Mouse (Mus musculus): ENCODE data around the gene Tfb2m. TPM values are rescaled to one million over a fixed set of nuclear protein-coding genes. Genes with fewer than 3 reads are reported as not detected.

Gene Tfb2m
- total and polyA plus RNA-seq, 3 experiments, result 19.3 to 20.9 TPM; not detected in 1

DNA sequence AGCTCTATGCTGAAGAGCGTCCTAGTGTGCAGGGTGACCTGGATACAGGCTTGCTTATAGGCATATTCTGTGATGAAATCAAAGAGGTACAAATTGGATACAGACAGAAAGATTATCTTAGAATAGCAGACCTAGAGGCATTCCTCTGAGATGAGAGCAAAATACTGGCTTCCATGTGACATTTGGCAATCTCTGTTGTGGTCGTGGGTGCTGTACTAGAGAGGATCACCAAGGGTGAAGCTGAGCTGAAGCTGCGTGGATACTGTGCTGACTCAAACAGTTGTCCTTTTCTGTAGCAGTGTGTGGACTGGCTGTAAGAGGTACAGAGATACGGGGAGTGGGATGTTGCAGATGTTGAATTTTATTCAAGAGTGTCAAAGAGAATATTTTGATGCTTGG, 7.9 kb upstream of the Tfb2m start:
- no peak overlapping the region for H3K9ac ChIP-seq (ENCODE audit: control insufficient read depth, low read depth, low read length, poor library complexity, severe bottlenecking)
- H3K4me1 ChIP-seq (ENCODE audit: control insufficient read depth in 1 of 2, insufficient read depth in 2 of 2, low read length in 2 of 2), result peaks cover 20 to 26% of the 10 kb centered on the region in 2 experiments
- TF ChIP-seq ZKSCAN1 (IDR thresholded peaks at IDR 0.05; ENCODE audit: low read depth, low read length) (no peak), TAL1 (IDR thresholded peaks at IDR 0.05; ENCODE audit: low read length) (peak; percentile 33; the same call in 1 of the 2 replicates)
- H3K79me2 ChIP-seq (ENCODE audit: control insufficient read depth, insufficient read depth, low read length, poor library complexity), result peaks cover 9% of the 10 kb centered on the region
- DNase-seq (ENCODE audit: low read depth, low spot score), result peak; percentile 42
- H3K9me3 ChIP-seq (replicated peaks; ENCODE audit: insufficient read depth, low read length), result no peaks in the 10 kb centered on the region
- no peak overlapping the region for H3K4me3 ChIP-seq (ENCODE audit: control insufficient read depth in 1 of 2, insufficient read depth in 1 of 2, low read depth in 2 of 2, low read length in 2 of 2)
- H3K27ac ChIP-seq (ENCODE audit: control insufficient read depth, low read depth, low read length), result no peak overlapping the region
- no peaks in the 10 kb centered on the region for H3K27me3 ChIP-seq (ENCODE audit: control insufficient read depth in 1 of 2, insufficient read depth in 2 of 2, low read length in 2 of 2)
- H3K36me3 ChIP-seq (ENCODE audit: control insufficient read depth in 1 of 2, insufficient read depth in 2 of 2, low read length in 2 of 2), result peaks cover 0 to 45% of the 10 kb centered on the region in 2 experiments; a peak in 2 of 4 replicates

DNA sequence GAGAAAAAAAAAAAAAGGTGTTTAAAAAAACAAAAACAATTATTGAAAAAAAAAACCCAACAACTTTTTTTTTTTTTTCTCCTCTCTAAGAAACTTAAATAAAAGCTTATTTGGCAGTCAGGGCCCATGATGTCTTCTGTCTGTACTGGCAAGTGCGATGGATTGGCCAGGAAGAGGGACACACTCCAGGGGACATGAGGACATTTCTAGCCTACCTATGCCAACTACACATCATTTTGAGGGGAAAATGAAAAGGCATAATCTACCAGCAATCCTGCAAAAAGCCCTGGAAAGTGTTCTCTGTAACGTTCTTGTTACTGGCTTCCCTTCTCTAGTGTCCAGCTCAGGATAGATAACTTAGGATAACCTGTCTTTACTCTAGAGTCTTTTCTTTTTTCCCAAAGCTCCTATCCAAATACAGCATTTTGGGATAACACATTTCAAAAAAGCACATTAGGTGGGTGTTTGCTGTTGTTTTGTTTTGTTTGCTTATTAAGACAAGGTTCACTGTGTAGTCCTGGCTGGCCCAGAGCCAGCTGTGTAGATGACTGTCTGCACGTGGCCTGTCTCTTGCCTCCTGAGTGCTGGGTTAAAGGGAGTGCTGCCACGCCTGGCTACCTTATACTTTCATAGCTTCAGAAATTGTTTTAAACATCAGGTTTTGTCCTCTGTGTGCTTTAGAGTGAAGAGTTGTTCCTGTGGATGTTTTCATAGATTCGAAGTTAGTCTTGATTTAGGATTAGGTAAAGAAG, 7.3 kb upstream of the Tfb2m start:
- H3K27ac ChIP-seq (ENCODE audit: control insufficient read depth, low read depth, low read length), result no peak overlapping the region
- H3K36me3 ChIP-seq (ENCODE audit: control insufficient read depth in 1 of 2, insufficient read depth in 2 of 2, low read length in 2 of 2), result peaks cover 0 to 45% of the 10 kb centered on the region in 2 experiments; a peak in 2 of 4 replicates
- no peak overlapping the region for H3K9ac ChIP-seq (ENCODE audit: control insufficient read depth, low read depth, low read length, poor library complexity, severe bottlenecking)
- H3K9me3 ChIP-seq (replicated peaks; ENCODE audit: insufficient read depth, low read length), result no peaks in the 10 kb centered on the region
- peak; percentile 64 for DNase-seq (ENCODE audit: low read depth, low spot score)
- TF ChIP-seq BHLHE40 (IDR thresholded peaks at IDR 0.05; ENCODE audit: borderline replicate concordance, low read depth, low read length), result peak; percentile 72; the same call in 1 of the 2 replicates
- TF ChIP-seq ZNF384 (IDR thresholded peaks at IDR 0.05; ENCODE audit: low read depth, low read length), result peak; percentile 10; the same call in 1 of the 2 replicates
- TF ChIP-seq USF1 (IDR thresholded peaks at IDR 0.05; ENCODE audit: low read depth, low read length), result peak; percentile 73
- TF ChIP-seq MXI1 (IDR thresholded peaks at IDR 0.05; ENCODE audit: low read depth, low read length), result peak; percentile 94
- TF ChIP-seq USF2 (IDR thresholded peaks at IDR 0.05; ENCODE audit: borderline replicate concordance in 1 of 2, insufficient read depth in 1 of 2, low read depth in 1 of 2, low read length in 2 of 2), result 0 out of 4 replicates have a peak, but pooled peaks of 1 of the 2 experiments have one; percentile 5
- 0 out of 4 replicates have a peak, but pooled peaks of 1 of the 2 experiments have one; percentile 17 for TF ChIP-seq EP300 (IDR thresholded peaks at IDR 0.05; ENCODE audit: low read depth in 1 of 2, low read length in 2 of 2)
- TF ChIP-seq MYC (IDR thresholded peaks at IDR 0.05; ENCODE audit: low read depth, low read length), result 0 out of 2 replicates have a peak, but pooled peaks have one; percentile 65
- no peak for TF ChIP-seq TBP (IDR thresholded peaks at IDR 0.05; ENCODE audit: low read depth, low read length)
- no peak for TF ChIP-seq SMC3 (IDR thresholded peaks at IDR 0.05; ENCODE audit: low read depth, low read length)
- peak; percentile 83 for TF ChIP-seq MAX (IDR thresholded peaks at IDR 0.05; ENCODE audit: low read length)
- no peak for TF ChIP-seq UBTF (IDR thresholded peaks at IDR 0.05; ENCODE audit: borderline replicate concordance, insufficient read depth, low read depth, low read length)
- no peak overlapping the region for H3K4me3 ChIP-seq (ENCODE audit: control insufficient read depth in 1 of 2, insufficient read depth in 1 of 2, low read depth in 2 of 2, low read length in 2 of 2)
- H3K27me3 ChIP-seq (ENCODE audit: control insufficient read depth in 1 of 2, insufficient read depth in 2 of 2, low read length in 2 of 2), result no peaks in the 10 kb centered on the region
- H3K4me1 ChIP-seq (ENCODE audit: control insufficient read depth in 1 of 2, insufficient read depth in 2 of 2, low read length in 2 of 2), result peaks cover 20 to 26% of the 10 kb centered on the region in 2 experiments
- H3K79me2 ChIP-seq (ENCODE audit: control insufficient read depth, insufficient read depth, low read length, poor library complexity), result peaks cover 10% of the 10 kb centered on the region

All from MEL (cell line).